Mouse (Mus musculus): ENCODE measurements around the gene Gm3139. TPM values are rescaled to one million over a fixed set of nuclear protein-coding genes. Genes with fewer than 3 reads are reported as not detected.
"Not testable (repeated sequence)": the region's sequence is repeated elsewhere in the genome, so short reads cannot be mapped to it uniquely, and the experiment has no call there.

Gene Gm3139
- total RNA-seq (2017): not detected in 2 replicates

DNA sequence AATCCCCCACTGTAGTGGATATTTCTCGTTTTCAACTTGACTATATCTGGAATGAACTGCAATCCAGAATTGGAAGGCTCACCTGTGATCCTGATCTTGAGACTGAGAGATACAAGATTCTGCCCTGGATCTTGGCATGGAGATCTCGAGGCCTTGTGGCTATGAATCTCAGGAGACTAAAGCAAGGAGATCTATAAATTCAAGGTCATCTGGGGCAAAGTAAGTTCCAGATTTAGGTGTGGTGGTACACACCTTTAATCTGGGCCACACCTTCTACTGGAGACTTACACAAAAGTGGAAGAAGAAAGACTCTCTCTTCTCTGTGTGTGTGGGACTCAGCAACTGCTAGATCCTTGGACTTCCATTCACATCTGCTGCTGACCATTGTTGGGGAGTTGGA is at the start of gene Gm3139:
Gm3139 (plus strand) TSS at position 301 of the 400 bp plus-strand sequence.
- ATAC-seq (ENCODE audit: extremely low read depth, insufficient number of reproducible peaks, low FRiP score, poor library complexity, severe bottlenecking): not testable (repeated sequence)

Other genes starting within 250 kb of the Gm3139 start
- gene A430089I19Rik, start 219.5 kb upstream of the Gm3139 start, total RNA-seq (2017): not detected in 2 replicates
- gene Gm6502, start 211.9 kb upstream of the Gm3139 start, total RNA-seq (2017): not detected in 2 replicates
- gene AA792892, start 186.5 kb upstream of the Gm3139 start, total RNA-seq (2017): not detected in 2 replicates
- not detected in 2 replicates for gene Gm7682, start 80.5 kb upstream of the Gm3139 start, total RNA-seq (2017)
- gene Gm3147, start 90.1 kb downstream of the Gm3139 start, total RNA-seq (2017): not detected in 2 replicates
- not detected in 2 replicates for gene Gm6509, start 97.7 kb downstream of the Gm3139 start, total RNA-seq (2017)
- not detected in 2 replicates for gene Gm6205, start 122.1 kb downstream of the Gm3139 start, total RNA-seq (2017)

All from neutrophil, adult 5-6 weeks (primary cell).